Mouse (Mus musculus): ENCODE measurements at regions not wholly inside any gene's neighbourhood (a gene's known extent, or its start where the extent isn't known, plus 50 kb on each side); places are given as distances from the start of the nearest gene placed in this dataset.

- TF ChIP-seq CTCF (IDR thresholded peaks at IDR 0.05; ENCODE audit: low read depth) (no peak), EP300 (IDR thresholded peaks at IDR 0.05; ENCODE audit: low read depth) (no peak)
- no peaks in the 10 kb centered on the region for H3K9me3 ChIP-seq (ENCODE audit: control insufficient read depth, low read length)
- DNase-seq (ENCODE audit: low read depth in 3 of 3, low spot score in 3 of 3) (no peak), ATAC-seq (ENCODE audit: insufficient read depth) (no peak)
- H3K27me3 ChIP-seq (ENCODE audit: control insufficient read depth, insufficient read depth, low read length) = no peaks in the 10 kb centered on the region
- no peak overlapping the region for H3K4me2 ChIP-seq (ENCODE audit: low read depth)
- H3K36me3 ChIP-seq (replicated peaks; ENCODE audit: control insufficient read depth, insufficient read depth, low read depth) = no peaks in the 10 kb centered on the region
- no peak overlapping the region for H3K4me3 ChIP-seq (ENCODE audit: insufficient read depth in 1 of 2, low read depth in 2 of 2, low read length in 2 of 2)
- 18% methylated on average over 2 of the region's 2 CpGs for WGBS (ENCODE audit: insufficient replicate concordance)
- H3K9ac ChIP-seq (replicated peaks) = no peak overlapping the region
- no peak overlapping the region for H3K27ac ChIP-seq
- H3K4me1 ChIP-seq (replicated peaks; ENCODE audit: control insufficient read depth in 2 of 2, insufficient read depth in 2 of 2, low read length in 1 of 2) = no peaks in the 10 kb centered on the region
These were observed 85.6 kb upstream of the Smad3 start for GRCm38 (mm10) chr9:63843431-63843830.

- Histone ChIP-seq H3K9me3 (ENCODE audit: control insufficient read depth, low read length) (no peaks in the 10 kb centered on the region), H3K4me1 (replicated peaks; ENCODE audit: control insufficient read depth in 2 of 2, insufficient read depth in 2 of 2, low read length in 1 of 2) (no peaks in the 10 kb centered on the region), H3K4me3 (ENCODE audit: insufficient read depth in 1 of 2, low read depth in 2 of 2, low read length in 2 of 2) (no peak overlapping the region), H3K36me3 (replicated peaks; ENCODE audit: control insufficient read depth, insufficient read depth, low read depth) (no peaks in the 10 kb centered on the region), H3K4me2 (ENCODE audit: low read depth) (no peak overlapping the region), H3K27me3 (ENCODE audit: control insufficient read depth, insufficient read depth, low read length) (no peaks in the 10 kb centered on the region), H3K9ac (replicated peaks) (no peak overlapping the region), H3K27ac (no peak overlapping the region)
- 71% methylated on average over 14 of the region's 14 CpGs for whole genome bisulfite sequencing (ENCODE audit: insufficient replicate concordance)
- no peak for TF ChIP-seq EP300 (IDR thresholded peaks at IDR 0.05; ENCODE audit: low read depth)
- no peak for TF ChIP-seq CTCF (IDR thresholded peaks at IDR 0.05; ENCODE audit: low read depth)
- ATAC-seq (ENCODE audit: insufficient read depth) (no peak), DNase-seq (ENCODE audit: low read depth in 3 of 3, low spot score in 3 of 3) (no peak)
These were observed 83.3 kb upstream of the Smad3 start for GRCm38 (mm10) chr9:63841102-63841501.

GRCm38 (mm10) chr9:63838996-63839772 is 81.4 kb upstream of the Smad3 start:
- Histone ChIP-seq H3K9me3 (ENCODE audit: control insufficient read depth, low read length) (no peaks in the 10 kb centered on the region), H3K27me3 (ENCODE audit: control insufficient read depth, insufficient read depth, low read length) (no peaks in the 10 kb centered on the region), H3K9ac (replicated peaks) (no peak overlapping the region), H3K36me3 (replicated peaks; ENCODE audit: control insufficient read depth, insufficient read depth, low read depth) (no peaks in the 10 kb centered on the region), H3K4me2 (ENCODE audit: low read depth) (no peak overlapping the region), H3K27ac (no peak overlapping the region), H3K4me3 (ENCODE audit: insufficient read depth in 1 of 2, low read depth in 2 of 2, low read length in 2 of 2) (no peak overlapping the region), H3K4me1 (replicated peaks; ENCODE audit: control insufficient read depth in 2 of 2, insufficient read depth in 2 of 2, low read length in 1 of 2) (no peaks in the 10 kb centered on the region)
- no peak for DNase-seq (ENCODE audit: low read depth in 3 of 3, low spot score in 3 of 3)
- TF ChIP-seq EP300 (IDR thresholded peaks at IDR 0.05; ENCODE audit: low read depth) (no peak), CTCF (IDR thresholded peaks at IDR 0.05; ENCODE audit: low read depth) (no peak)
- 72% methylated on average over 14 of the region's 14 CpGs for WGBS (ENCODE audit: insufficient replicate concordance)
- no peak for ATAC-seq (ENCODE audit: insufficient read depth)

- Histone ChIP-seq H3K4me2 (ENCODE audit: low read depth) (no peak overlapping the region), H3K9me3 (ENCODE audit: control insufficient read depth, low read length) (no peaks in the 10 kb centered on the region), H3K9ac (replicated peaks) (no peak overlapping the region), H3K27ac (no peak overlapping the region), H3K27me3 (ENCODE audit: control insufficient read depth, insufficient read depth, low read length) (no peaks in the 10 kb centered on the region), H3K36me3 (replicated peaks; ENCODE audit: control insufficient read depth, insufficient read depth, low read depth) (no peaks in the 10 kb centered on the region), H3K4me1 (replicated peaks; ENCODE audit: control insufficient read depth in 2 of 2, insufficient read depth in 2 of 2, low read length in 1 of 2) (no peaks in the 10 kb centered on the region), H3K4me3 (ENCODE audit: insufficient read depth in 1 of 2, low read depth in 2 of 2, low read length in 2 of 2) (no peak overlapping the region)
- DNase-seq (ENCODE audit: low read depth in 3 of 3, low spot score in 3 of 3) (no peak), ATAC-seq (ENCODE audit: insufficient read depth) (no peak)
- TF ChIP-seq EP300 (IDR thresholded peaks at IDR 0.05; ENCODE audit: low read depth) = no peak
- TF ChIP-seq CTCF (IDR thresholded peaks at IDR 0.05; ENCODE audit: low read depth) = peak; percentile 27; the same call in 1 of the 2 replicates
- 56% methylated on average over 6 of the region's 6 CpGs for WGBS (ENCODE audit: insufficient replicate concordance)
These were observed 79.8 kb upstream of the Smad3 start for GRCm38 (mm10) chr9:63837552-63837951.

- no peaks in the 10 kb centered on the region for H3K9me3 ChIP-seq (ENCODE audit: control insufficient read depth, low read length)
- WGBS (ENCODE audit: insufficient replicate concordance) = 44% methylated on average over 5 of the region's 5 CpGs
These were observed 78.9 kb upstream of the Smad3 start for GRCm38 (mm10) chr9:63836565-63837284.

More at GRCm38 (mm10) chr9:63836565-63837284, 78.9 kb upstream of the Smad3 start:
- H3K27ac ChIP-seq = no peak overlapping the region
- TF ChIP-seq EP300 (IDR thresholded peaks at IDR 0.05; ENCODE audit: low read depth) (no peak), CTCF (IDR thresholded peaks at IDR 0.05; ENCODE audit: low read depth) (no peak)
- H3K4me3 ChIP-seq (ENCODE audit: insufficient read depth in 1 of 2, low read depth in 2 of 2, low read length in 2 of 2) = no peak overlapping the region
- no peak overlapping the region for H3K4me2 ChIP-seq (ENCODE audit: low read depth)
- H3K9ac ChIP-seq (replicated peaks) = no peak overlapping the region
- DNase-seq (ENCODE audit: low read depth in 3 of 3, low spot score in 3 of 3) (no peak), ATAC-seq (ENCODE audit: insufficient read depth) (no peak)
- no peaks in the 10 kb centered on the region for H3K4me1 ChIP-seq (replicated peaks; ENCODE audit: control insufficient read depth in 2 of 2, insufficient read depth in 2 of 2, low read length in 1 of 2)
- H3K27me3 ChIP-seq (ENCODE audit: control insufficient read depth, insufficient read depth, low read length) = no peaks in the 10 kb centered on the region
- no peaks in the 10 kb centered on the region for H3K36me3 ChIP-seq (replicated peaks; ENCODE audit: control insufficient read depth, insufficient read depth, low read depth)

All from liver, embryonic 14.5 days (tissue).